Mouse (Mus musculus) embryonic facial prominence, embryonic 15.5 days (tissue): ENCODE measurements around the gene Spryd4. TPM values are rescaled to one million over a fixed set of nuclear protein-coding genes. Genes with fewer than 3 reads are reported as not detected.
"Not testable (repeated sequence)": the region's sequence is repeated elsewhere in the genome, so short reads cannot be mapped to it uniquely, and the experiment has no call there.

ENCODE experiments used
- ATAC-seq: fragments of 200-750 bp; cut with Nextera tagmentation; 2 replicates; pipeline ENCODE4 v1.8.0; 2017; ENCODE audit warnings: low read depth, moderate TSS enrichment; ENCODE audit not compliant: insufficient number of reproducible peaks, low FRiP score, low TSS enrichment
- H3K27ac ChIP-seq: fragments of 300-500 bp; sonication (generic); replicated peaks from 2 replicates; pipeline ENCODE4 v1.5.1; 2015; ENCODE audit warnings: mild to moderate bottlenecking, inconsistent platforms
- H3K27me3 ChIP-seq: fragments of 300-500 bp; sonication (generic); 2 replicates; pipeline ENCODE4 v1.6.1; 2015; ENCODE audit warnings: inconsistent platforms
- H3K36me3 ChIP-seq: fragments of 300-500 bp; sonication (generic); 2 replicates; pipeline ENCODE4 v1.6.1; 2015; ENCODE audit warnings: mild to moderate bottlenecking, inconsistent platforms
- H3K4me1 ChIP-seq: fragments of 300-500 bp; sonication (generic); 2 replicates; pipeline ENCODE4 v1.6.1; 2015; ENCODE audit warnings: inconsistent platforms
- H3K4me2 ChIP-seq: fragments of 300-500 bp; sonication (generic); replicated peaks from 2 replicates; pipeline ENCODE4 v1.6.1; 2015; ENCODE audit warnings: mild to moderate bottlenecking, inconsistent platforms
- H3K4me3 ChIP-seq: fragments of 300-500 bp; sonication (generic); replicated peaks from 2 replicates; pipeline ENCODE4 v1.5.1; 2015; ENCODE audit warnings: mild to moderate bottlenecking, inconsistent platforms
- H3K9ac ChIP-seq: fragments of 300-500 bp; sonication (generic); 2 replicates; pipeline ENCODE4 v1.6.1; 2015; ENCODE audit warnings: inconsistent platforms
- H3K9me3 ChIP-seq: fragments of 300-500 bp; sonication (generic); replicated peaks from 2 replicates; pipeline ENCODE4 v1.6.1; 2016; ENCODE audit warnings: inconsistent platforms
- whole genome bisulfite sequencing: fragments of 180-500 bp; shearing (Covaris S2); methylation state at CpG from one replicate; pipeline ENCODE4 v1.1.7; 2015; 5-methylcytosine and 5-hydroxymethylcytosine counted together
- polyA plus RNA-seq: library from polyadenylated mRNA; unstranded; fragments of >200 nt; fragmentation: Nextera tagmentation; extraction: Ambion mirVana; gene quantifications from 2 replicates; pipeline ENCODE4 v1.2.1, GENCODE M21; 2015

The Spryd4 gene
- polyA plus RNA-seq, 1 experiment from 2014 or later: 30.8 TPM

DNA sequence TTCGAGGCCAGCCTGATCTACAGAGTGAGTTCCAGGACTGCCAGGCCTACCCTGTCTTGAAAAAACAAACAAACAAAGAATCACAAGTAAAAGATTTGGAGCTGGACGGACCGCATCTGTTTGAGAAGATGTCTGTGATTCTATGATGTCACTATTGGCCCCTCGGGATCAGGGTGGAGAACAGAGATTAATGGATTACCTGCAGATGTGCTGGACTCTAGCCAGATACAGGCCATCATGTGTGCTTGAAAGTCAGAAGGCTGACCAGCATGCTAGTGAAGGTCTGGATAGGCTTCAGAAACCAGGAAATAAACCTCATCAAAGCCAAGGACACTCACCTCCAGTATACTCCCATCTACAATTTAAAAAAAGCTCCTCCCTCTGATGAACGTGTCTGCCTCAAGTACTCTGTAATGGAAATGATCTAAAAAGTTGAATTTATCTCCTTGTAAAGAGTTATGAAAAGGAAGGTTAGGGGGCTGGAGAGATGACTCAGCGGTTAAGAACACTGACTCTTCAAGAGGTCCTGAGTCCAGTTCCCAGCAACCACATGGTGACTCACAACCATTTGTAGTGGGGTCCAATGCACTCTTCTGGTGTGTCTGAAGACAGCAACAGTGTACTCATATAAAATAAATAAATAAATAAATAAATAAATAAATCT is 26.2 kb downstream of the Spryd4 start:
- ATAC-seq: no peak
- no peaks in the 10 kb centered on the region for H3K9me3 ChIP-seq
- 61% methylated on average over 6 of the region's 6 CpGs for WGBS
- no peak overlapping the region for H3K4me3 ChIP-seq
- H3K9ac ChIP-seq: no peak overlapping the region
- no peaks in the 10 kb centered on the region for H3K27me3 ChIP-seq
- H3K36me3 ChIP-seq: no peaks in the 10 kb centered on the region
- H3K4me1 ChIP-seq: peaks cover 4% of the 10 kb centered on the region; the same call in 1 of the 2 replicates
- H3K4me2 ChIP-seq: no peak overlapping the region
- H3K27ac ChIP-seq: no peak overlapping the region

DNA sequence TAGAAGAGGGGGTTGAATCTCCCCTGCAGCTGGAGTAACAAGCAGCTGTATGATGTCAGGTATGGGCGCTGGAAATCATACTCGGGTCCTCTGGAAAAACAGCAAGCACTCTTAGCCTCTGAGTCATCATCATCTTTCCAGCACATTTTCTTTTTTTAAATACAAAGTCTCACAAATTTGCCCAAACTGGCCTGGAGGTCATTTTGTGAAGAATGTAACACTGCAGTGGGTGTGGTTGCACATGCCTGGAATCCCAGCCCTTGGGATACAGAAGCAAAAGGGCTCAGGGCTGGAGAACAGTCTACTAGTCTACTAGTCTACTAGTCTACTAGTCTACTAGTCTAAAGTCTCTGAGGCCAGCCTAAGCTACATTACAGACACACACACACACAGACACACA is 27.3 kb downstream of the Spryd4 start:
- H3K27ac ChIP-seq: no peak overlapping the region
- no peak overlapping the region for H3K9ac ChIP-seq
- no peak overlapping the region for H3K4me2 ChIP-seq
- H3K36me3 ChIP-seq: no peaks in the 10 kb centered on the region
- 66% methylated on average over 2 of the region's 2 CpGs for WGBS
- H3K27me3 ChIP-seq: no peaks in the 10 kb centered on the region
- no peak overlapping the region for H3K4me3 ChIP-seq
- H3K9me3 ChIP-seq: no peaks in the 10 kb centered on the region
- ATAC-seq: no peak
- H3K4me1 ChIP-seq: peaks cover 14% of the 10 kb centered on the region

DNA sequence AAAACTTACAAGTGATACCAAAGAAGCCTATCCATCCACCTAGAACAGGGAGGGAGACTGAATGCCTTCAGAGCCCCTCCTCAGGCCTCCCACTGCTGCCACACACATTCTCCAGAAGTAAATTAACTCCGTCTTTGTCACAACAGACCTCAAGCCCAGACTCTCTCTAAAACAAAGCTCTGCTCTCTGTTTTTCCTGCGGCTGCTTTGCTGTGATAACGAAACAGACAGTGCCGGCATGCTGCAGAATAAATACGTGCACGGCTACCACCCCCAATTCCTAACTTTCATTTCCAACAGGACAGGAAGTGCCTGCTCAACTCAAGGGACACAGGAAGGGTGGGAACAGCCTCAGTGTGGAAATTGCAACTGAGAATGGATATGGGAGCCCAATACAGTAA is 31.6 kb downstream of the Spryd4 start, which contains the start of gene Rbms2:
Gene Rbms2 (minus strand): TSS at position 309 of the 400 bp plus-strand sequence.
- peak within 1 kb of the TSS; percentile 86 for H3K27ac ChIP-seq
- ATAC-seq: no peak
- H3K36me3 ChIP-seq: no peaks in the 10 kb centered on the region
- WGBS: 3% methylated on average over 6 of the region's 6 CpGs
- no peaks in the 10 kb centered on the region for H3K27me3 ChIP-seq
- 0 out of 2 replicates have a peak within 1 kb of the TSS, but pooled peaks have one; percentile 7 for H3K9ac ChIP-seq
- H3K4me1 ChIP-seq: peaks cover 17% of the 10 kb centered on the region
- peak within 1 kb of the TSS; percentile 45 for H3K4me2 ChIP-seq
- no peaks in the 10 kb centered on the region for H3K9me3 ChIP-seq
- H3K4me3 ChIP-seq: peak within 1 kb of the TSS; percentile 31

DNA sequence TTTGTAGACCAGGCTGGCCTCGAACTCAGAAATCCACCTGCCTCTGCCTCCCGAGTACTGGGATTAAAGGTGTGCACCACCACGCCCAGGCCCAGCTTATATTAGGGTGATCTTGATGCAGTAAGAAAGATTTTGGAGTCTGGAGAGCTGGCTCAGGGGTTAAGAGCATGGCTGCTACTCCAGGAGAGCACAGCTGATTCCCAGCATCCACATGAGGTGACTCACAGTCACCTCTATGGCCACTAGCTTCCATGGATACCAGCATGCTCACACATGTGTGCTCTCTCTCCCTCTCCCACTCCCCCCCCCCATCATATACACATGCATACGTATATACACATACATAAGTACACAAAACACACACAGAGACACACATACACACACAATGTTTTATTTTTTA is 34.3 kb downstream of the Spryd4 start:
- Histone ChIP-seq H3K27me3 (no peaks in the 10 kb centered on the region), H3K4me1 (peaks cover 27% of the 10 kb centered on the region), H3K4me3 (no peak overlapping the region), H3K4me2 (no peak overlapping the region), H3K36me3 (no peaks in the 10 kb centered on the region), H3K9me3 (no peaks in the 10 kb centered on the region), H3K9ac (no peak overlapping the region), H3K27ac (no peak overlapping the region)
- no peak for ATAC-seq
- 80% methylated on average over 4 of the region's 4 CpGs for WGBS

DNA sequence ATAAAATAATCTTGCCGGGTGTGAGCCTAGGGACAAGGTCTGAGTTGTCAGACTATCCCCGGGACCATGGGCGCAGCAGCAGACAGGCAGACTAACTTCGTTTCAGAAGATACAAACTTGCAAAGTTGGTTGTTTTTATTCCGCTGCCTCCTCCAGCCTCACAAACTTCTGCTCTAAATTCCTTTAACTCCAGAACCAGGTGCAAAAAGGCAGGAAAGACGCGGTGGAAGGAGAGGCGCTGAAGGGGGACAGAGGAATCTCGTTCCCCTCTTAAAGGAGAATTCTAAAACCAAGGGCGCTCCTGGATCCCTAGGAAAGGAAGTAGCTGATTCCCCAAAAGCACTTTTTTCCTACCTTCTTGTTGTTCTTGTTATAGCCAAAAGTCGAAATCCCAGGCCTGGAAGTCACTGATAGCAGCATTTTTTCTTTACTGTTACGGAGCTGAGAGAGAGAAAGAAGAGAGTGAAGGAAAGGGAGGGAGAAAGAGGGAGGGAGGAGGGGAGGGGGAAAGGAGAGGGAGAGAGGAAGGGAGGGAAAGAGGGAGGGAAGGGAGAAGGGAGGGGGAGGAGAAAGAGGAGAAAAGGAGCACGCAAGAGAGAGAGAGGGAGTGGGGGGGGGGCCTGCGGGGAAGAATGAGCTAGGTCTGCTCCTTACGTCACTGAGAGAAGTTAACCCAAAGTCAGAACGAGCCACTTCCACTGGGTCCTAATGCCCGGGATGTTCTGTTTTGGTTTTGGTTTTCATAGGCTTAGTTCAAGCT is 35.4 kb downstream of the Spryd4 start:
- Histone ChIP-seq H3K9me3 (no peaks in the 10 kb centered on the region), H3K4me1 (peaks cover 27% of the 10 kb centered on the region), H3K27me3 (no peaks in the 10 kb centered on the region), H3K4me3 (peak overlapping the region; percentile 55), H3K9ac (peak overlapping the region; percentile 42), H3K36me3 (no peaks in the 10 kb centered on the region), H3K4me2 (peak overlapping the region; percentile 58), H3K27ac (peak overlapping the region; percentile 96)
- peak; percentile 90 for ATAC-seq
- under 1% methylated on average over 17 of the region's 17 CpGs for WGBS

DNA sequence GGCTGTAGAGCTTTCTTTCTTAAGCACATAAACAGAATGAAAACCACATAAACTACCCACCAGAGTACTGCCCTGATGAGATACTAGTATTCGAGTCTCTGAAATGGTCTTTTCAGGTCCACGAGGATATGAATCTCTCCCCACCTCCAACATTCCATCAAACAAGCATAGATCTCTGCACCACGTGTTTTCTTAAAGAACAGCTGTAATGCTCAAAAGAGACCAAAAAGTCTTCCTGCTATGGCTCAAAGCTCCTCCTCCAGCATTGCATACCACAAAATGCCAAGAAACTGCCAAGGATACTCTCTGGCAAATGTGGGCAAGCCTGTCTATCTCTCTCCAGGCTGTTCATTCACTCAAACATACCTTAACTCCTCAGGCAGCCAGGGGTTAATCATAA is 36.3 kb downstream of the Spryd4 start:
- Histone ChIP-seq H3K4me2 (peak overlapping the region; percentile 58), H3K27ac (peak overlapping the region; percentile 96), H3K4me3 (peak overlapping the region; percentile 55), H3K9me3 (no peaks in the 10 kb centered on the region), H3K27me3 (no peaks in the 10 kb centered on the region), H3K9ac (peak overlapping the region; percentile 42; the same call in 1 of the 2 replicates), H3K36me3 (no peaks in the 10 kb centered on the region), H3K4me1 (peaks cover 27% of the 10 kb centered on the region)
- 7% methylated on average over 3 of the region's 3 CpGs for WGBS
- no peak for ATAC-seq

DNA sequence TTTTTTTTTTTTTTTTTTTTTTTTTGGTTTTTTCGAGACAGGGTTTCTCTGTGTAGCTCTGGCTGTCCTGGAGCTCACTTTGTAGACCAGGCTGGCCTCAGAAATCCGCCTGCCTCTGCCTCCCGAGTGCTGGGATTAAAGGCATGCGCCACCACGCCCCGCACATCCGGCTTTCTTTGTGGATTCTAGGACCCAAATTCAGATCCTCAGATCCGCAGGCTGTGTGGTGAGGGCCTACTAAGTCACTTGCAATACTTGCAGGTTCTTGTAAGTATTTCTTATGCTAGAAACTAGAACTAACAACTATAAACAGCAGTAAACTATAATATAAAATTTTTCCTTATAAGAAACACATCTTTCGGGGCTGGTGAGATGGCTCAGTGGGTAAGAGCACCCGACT is 40.3 kb downstream of the Spryd4 start:
- not testable (repeated sequence) for H3K27ac ChIP-seq, H3K36me3 ChIP-seq, ATAC-seq, H3K27me3 ChIP-seq, H3K4me3 ChIP-seq, H3K9ac ChIP-seq, H3K4me2 ChIP-seq, H3K9me3 ChIP-seq
- H3K4me1 ChIP-seq: peaks cover 25% of the 10 kb centered on the region
- 95% methylated on average over 10 of the region's 10 CpGs for WGBS

DNA sequence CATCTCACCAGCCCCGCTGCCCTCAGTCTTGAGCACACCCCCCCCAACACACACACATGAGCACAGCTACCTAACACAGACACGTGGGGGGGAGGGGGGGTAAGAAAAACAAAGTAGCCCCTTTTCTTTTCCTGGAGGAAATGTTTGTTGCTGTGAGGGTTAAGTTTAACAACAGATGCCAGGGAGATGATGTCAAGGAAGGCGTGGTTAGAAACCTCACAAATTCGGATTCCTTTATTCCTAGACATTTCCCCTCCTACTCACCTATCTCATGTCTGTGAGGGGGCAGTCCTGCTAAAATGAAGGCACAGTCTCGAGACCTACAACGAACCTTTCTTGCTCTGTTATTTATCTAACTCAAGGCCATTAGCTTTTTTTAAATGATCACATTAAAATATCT is 44.5 kb downstream of the Spryd4 start:
- Histone ChIP-seq H3K4me2 (no peak overlapping the region), H3K36me3 (no peaks in the 10 kb centered on the region), H3K9me3 (no peaks in the 10 kb centered on the region), H3K27ac (no peak overlapping the region), H3K27me3 (no peaks in the 10 kb centered on the region), H3K9ac (no peak overlapping the region), H3K4me1 (0 out of 2 replicates have a peak, but pooled peaks cover 8% of the 10 kb centered on the region), H3K4me3 (no peak overlapping the region)
- no peak for ATAC-seq
- 34% methylated on average over 6 of the region's 6 CpGs for WGBS

DNA sequence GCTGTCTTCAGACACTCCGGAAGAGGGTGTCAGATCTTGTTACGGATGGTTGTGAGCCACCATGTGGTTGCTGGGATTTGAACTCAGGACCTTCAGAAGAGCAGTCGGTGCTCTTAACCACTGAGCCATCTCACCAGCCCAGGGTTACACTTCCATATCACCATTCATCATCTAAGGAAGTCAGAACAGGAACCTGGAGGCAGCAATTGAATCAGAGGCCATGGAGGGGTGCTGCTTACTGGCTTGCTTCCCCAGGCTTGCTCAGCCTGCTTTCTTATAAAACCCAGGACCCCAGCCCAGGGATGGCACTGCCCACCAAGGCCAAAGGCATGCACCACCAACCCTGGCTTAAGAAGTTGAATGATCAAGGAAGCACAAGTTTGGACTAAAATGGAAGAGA is 45.9 kb downstream of the Spryd4 start:
- WGBS: 81% methylated on average over 3 of the region's 3 CpGs
- not testable (repeated sequence) for H3K9ac ChIP-seq, H3K4me1 ChIP-seq, ATAC-seq, H3K9me3 ChIP-seq, H3K27me3 ChIP-seq, H3K4me2 ChIP-seq, H3K36me3 ChIP-seq, H3K4me3 ChIP-seq, H3K27ac ChIP-seq
